Mouse (Mus musculus): ENCODE measurements around the gene Amn1. TPM values are rescaled to one million over a fixed set of nuclear protein-coding genes. Genes with fewer than 3 reads are reported as not detected.

Gene Amn1
- total RNA-seq, 2 experiments from 2014 or later: 39.8 to 41.7 TPM

DNA sequence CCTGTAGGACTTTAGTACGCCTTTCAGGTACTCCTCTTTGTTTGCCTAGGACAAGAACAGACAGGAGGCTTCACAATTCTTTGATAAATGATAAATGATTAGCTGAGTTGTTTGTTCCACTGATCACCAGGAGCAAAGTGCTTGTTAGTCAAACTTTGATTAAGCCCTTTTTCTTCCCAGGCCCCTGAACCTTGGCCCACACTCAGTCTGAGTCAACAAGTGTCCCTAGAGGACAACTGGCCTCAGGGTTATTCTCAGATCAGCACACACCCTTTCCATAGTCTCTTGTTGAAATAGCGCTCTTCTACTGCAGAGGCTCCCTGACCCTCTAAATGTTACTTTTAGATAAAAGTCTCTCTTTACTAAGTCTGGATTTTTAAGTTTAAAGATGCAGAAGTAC is 69.6 kb downstream of the Amn1 start:
- DNase-seq (ENCODE audit: low spot score in 2 of 2): no peak

DNA sequence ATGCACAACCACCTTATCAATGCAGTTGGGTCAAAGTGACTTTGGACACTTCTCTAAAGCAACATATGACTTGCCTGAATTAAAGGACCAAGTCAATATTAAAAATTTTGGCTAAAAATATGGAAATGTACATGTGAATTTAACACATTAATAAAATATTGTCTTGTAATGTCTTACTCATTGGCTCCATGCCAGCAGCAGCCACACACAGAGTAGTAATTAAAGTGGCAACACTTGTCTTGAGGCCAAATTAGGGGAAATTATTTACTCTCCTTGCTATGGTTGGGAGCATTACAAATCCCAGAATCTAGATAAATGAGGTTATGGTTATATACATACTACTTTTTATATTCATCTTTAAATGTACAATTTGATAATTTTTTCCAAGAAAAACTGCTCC is 71.5 kb downstream of the Amn1 start:
- no peak for DNase-seq (ENCODE audit: low spot score in 2 of 2)

DNA sequence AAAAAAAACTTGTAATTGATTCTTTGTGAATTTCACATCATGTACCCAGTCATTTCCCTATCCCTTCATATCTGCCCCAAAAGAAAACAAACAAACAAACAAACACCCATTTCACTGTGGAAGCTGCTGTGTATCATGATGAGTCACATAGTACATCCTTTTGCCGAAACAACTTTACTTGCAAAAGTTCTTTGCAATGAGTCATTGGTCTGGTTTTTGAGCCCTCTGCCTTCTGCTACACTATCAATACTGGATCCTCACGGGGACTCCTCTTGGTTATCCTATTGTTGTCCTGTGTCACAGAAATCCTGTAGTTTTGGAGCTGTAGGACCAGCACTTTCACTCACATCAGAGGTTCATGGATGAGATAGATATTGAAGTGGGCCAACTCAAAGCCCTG is 79.6 kb downstream of the Amn1 start:
- no peak for DNase-seq (ENCODE audit: low spot score in 2 of 2)

DNA sequence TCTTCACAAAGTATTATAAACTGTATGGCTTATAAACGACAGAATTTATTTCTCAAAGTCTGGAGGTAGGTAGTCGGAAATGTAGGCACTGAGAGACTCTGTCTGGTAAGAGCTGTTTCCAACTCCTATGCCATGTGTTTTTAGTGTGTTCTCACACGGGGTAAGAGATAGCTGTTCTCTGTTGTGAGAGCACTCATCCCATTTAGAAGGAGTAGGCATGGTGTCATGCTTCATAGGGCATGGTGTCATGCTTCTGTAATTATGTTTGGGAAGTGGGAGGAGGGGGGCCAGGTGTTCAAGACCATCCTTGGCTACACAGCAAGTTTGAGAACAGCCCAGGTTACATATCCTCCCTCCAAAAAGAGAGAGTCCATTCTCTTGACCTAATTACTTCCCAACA is 80.9 kb downstream of the Amn1 start:
- no peak for DNase-seq (ENCODE audit: low spot score in 2 of 2)

Other genes starting within 250 kb of the Amn1 start
- gene Sinhcaf, start 242.2 kb downstream of the Amn1 start, total RNA-seq (2021): 10 to 100 TPM in 1 of 2 experiments, 1 to 10 TPM in 1; 9.3 to 10.5 TPM
- 10 to 100 TPM; 35.5 to 40.6 TPM for gene Dennd5b, start 87.0 kb downstream of the Amn1 start, total RNA-seq (2021)
- not detected for gene Gm10203, start 58.5 kb downstream of the Amn1 start, total RNA-seq (2021)
- gene Etfbkmt, start 48.9 kb downstream of the Amn1 start, total RNA-seq (2021): 1 to 10 TPM; 2.6 to 3.3 TPM
- gene Resf1, start 120.7 kb upstream of the Amn1 start, total RNA-seq (2021): 10 to 100 TPM; 15.8 to 17.7 TPM
- 10 to 100 TPM; 54.6 to 57.7 TPM for gene Bicd1, start 220.2 kb upstream of the Amn1 start, total RNA-seq (2021)